Mouse (Mus musculus) central nervous system, embryonic 11.5 days (tissue): ENCODE results near the gene Slc7a4. TPM values are rescaled to one million over a fixed set of nuclear protein-coding genes. Genes with fewer than 3 reads are reported as not detected.

ENCODE experiments used
- polyA plus RNA-seq: library from polyadenylated mRNA; depleted of rRNA; stranded (reverse); fragments of >200 nt; gene quantifications from 2 replicates; pipeline ENCODE4 v1.2.3, GENCODE M21; 2012; rRNA removed

Gene Slc7a4
- polyA plus RNA-seq, result 1.9 and 2.8 TPM in 2 replicates

GRCm38 (mm10) chr16:17583064-17583463, at the start of gene Slc7a4:
Gene Slc7a4 (minus strand): TSS chr16:17583214.

GRCm38 (mm10) chr16:17619198-17620105, 36.4 kb upstream of the Slc7a4 start, which contains the start of gene Smpd4:
Gene Smpd4 (plus strand): TSS chr16:17619354.

GRCm38 (mm10) chr16:17561751-17562208, 21.2 kb downstream of the Slc7a4 start, which contains the start of gene P2rx6:
Gene P2rx6 (plus strand): TSS chr16:17561885.

DNA sequence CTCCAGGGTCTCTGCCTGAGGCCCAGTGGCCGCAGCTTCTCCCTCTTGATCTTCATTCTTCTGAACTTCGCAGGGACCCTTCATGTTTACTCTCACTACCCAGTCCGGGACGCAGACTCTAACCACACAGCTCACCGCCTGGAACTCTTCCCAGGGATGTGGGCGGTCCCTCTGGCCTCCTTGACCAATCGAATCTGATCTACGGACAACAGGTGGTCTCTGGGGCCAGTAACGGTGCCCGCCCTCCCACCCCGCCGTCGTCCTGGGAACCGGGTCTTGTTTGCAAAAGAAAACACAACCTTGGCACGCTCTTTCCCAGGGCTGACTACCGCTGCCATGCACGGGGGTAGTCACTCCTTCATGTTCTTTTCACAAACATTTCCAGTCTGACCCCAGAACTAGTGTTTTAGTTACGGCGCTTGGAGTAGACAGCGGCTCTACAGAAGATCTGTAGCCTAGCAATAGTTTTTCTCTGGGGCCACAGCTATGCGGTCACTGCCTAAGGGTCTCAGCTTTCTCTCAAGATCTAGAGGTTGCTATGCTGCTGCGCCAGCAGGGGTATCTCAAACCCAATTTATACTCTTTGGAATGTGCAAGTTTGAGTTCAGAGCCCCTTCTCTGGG, 21.8 kb downstream of the Slc7a4 start, which contains the start of gene Lrrc74b:
Gene Lrrc74b, minus strand, starts transcription at position 120 of the 623 bp plus-strand sequence.

DNA sequence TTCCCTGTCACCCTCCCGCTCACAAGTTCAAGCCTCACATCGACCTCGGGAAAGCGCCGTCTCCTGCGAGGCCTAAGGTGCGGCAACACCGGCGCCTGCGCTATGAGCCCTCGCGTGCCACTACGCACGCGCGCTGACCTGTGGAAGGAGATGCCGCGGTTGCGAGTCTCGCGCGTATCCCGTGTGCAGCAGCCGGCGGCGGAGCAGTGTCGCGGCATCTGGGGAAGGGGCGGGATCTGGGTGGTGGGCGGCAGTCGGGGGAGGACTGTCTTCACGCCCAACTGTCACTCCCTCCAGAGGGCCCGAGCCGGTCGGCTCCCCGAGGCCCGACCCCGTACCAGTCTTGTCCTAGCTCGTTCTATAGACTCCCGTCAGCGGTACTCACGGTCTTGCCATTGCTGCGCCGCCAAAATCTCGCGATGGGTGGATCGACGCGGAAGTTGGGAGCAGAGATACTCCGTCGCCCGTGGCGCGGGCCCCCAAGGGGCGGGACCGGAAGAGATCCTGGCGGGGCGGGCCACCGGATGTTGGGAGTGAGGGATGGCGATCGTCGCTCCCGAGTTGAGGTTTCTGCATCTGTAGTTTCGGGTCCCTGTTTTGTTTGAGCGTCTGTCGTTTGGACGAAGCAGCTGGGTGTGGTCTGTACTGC, 52.2 kb downstream of the Slc7a4 start, which contains the start of gene Thap7:
Gene Thap7, minus strand, starts transcription at position 497 of the 649 bp plus-strand sequence.

Other genes starting within 250 kb of the Slc7a4 start
- 7.0 and 10.6 TPM in 2 replicates for gene Snap29, start 177.2 kb downstream of the Slc7a4 start, polyA plus RNA-seq
- gene Pi4ka, start 176.9 kb downstream of the Slc7a4 start, polyA plus RNA-seq, result 52.9 and 69.5 TPM in 2 replicates
- 33.1 and 39.4 TPM in 2 replicates for gene Crkl, start 131.2 kb downstream of the Slc7a4 start, polyA plus RNA-seq
- 4.4 and 7.6 TPM in 2 replicates for gene Aifm3, start 93.6 kb downstream of the Slc7a4 start, polyA plus RNA-seq
- 106 and 179 TPM in 2 replicates for gene Lztr1, start 74.5 kb downstream of the Slc7a4 start, polyA plus RNA-seq
- 45.2 and 55.7 TPM in 2 replicates for gene Thap7, start 52.1 kb downstream of the Slc7a4 start, polyA plus RNA-seq
- gene Lrrc74b, start 22.0 kb downstream of the Slc7a4 start, polyA plus RNA-seq, result 0.19 and 0.22 TPM in 2 replicates
- gene P2rx6, start 21.3 kb downstream of the Slc7a4 start, polyA plus RNA-seq, result 0.76 and 0.91 TPM in 2 replicates
- 73.3 and 99.1 TPM in 2 replicates for gene Smpd4, start 36.1 kb upstream of the Slc7a4 start, polyA plus RNA-seq
- 5.1 and 7.4 TPM in 2 replicates for gene Ccdc74a, start 63.3 kb upstream of the Slc7a4 start, polyA plus RNA-seq
- 37.9 and 63.3 TPM in 2 replicates for gene Med15, start 149.7 kb upstream of the Slc7a4 start, polyA plus RNA-seq
- gene Klhl22, start 176.4 kb upstream of the Slc7a4 start, polyA plus RNA-seq, result 44.7 and 82.6 TPM in 2 replicates
- 36.8 and 83.2 TPM in 2 replicates for gene Scarf2, start 214.1 kb upstream of the Slc7a4 start, polyA plus RNA-seq
- gene B830017H08Rik, start 249.9 kb upstream of the Slc7a4 start, polyA plus RNA-seq, result 0.53 and 0.64 TPM in 2 replicates